Mouse (Mus musculus) pancreas, adult 10 weeks (tissue): ENCODE data around the gene Ndufa11. TPM values are rescaled to one million over a fixed set of nuclear protein-coding genes. Genes with fewer than 3 reads are reported as not detected.

Source experiments
- polyA plus RNA-seq: library from polyadenylated mRNA; stranded (reverse); fragments of 350-450 nt; fragmentation: Illumina TruSeq; extraction: RNeasy Lipid Tissue Mini Kit (QIAGEN cat#74804); gene quantifications from one replicate; pipeline ENCODE4 v1.2.3, GENCODE M21; 2015; ENCODE audit warnings: low read depth, low replicate concordance; ENCODE audit not compliant: insufficient read depth

Ndufa11 gene
- polyA plus RNA-seq = 59.4 TPM

DNA sequence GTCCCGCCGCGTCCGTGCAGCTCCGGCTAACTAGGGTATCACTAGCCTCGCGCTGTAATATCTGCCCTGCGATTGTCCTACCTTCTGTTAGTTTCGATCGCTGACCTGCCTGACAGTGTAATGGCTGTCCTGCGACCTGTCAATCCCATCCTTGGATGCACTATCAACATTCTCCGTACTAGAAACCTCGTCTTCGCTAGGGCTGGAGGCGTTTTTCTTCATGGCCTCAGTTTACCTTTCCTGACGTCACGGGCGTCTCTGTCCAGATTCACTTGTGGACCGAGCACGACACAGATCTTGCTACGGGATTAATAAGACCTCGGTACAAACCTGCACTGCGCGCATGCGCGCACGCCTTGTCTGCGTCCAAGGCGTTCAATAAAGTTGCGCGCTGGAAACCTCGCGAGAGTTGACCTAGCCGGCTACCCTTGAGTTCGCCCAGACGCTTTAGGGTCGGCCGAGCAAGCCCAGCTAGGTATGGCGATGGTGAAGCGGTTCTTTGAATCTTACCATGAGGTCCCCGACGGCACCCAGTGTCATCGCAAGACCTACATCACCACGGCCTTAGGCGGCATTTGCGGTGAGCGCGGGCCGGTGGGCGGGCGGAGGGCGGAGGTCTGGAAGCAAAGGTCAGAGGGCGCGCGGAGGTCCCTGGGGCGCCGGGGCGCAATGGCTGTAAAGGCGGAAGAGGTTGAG is at the start of gene Ndufa11, which contains the start of gene Vmac:
TSS of gene Ndufa11 (plus strand) at position 405 of the 696 bp plus-strand sequence.
TSS of gene Vmac (minus strand) at position 660 of the 696 bp plus-strand sequence.

GRCm38 (mm10) chr17:56672941-56673646 is 44.5 kb upstream of the Ndufa11 start, which contains the start of gene Ranbp3:
Gene Ranbp3, plus strand, starts transcription at chr17:56673294.

DNA sequence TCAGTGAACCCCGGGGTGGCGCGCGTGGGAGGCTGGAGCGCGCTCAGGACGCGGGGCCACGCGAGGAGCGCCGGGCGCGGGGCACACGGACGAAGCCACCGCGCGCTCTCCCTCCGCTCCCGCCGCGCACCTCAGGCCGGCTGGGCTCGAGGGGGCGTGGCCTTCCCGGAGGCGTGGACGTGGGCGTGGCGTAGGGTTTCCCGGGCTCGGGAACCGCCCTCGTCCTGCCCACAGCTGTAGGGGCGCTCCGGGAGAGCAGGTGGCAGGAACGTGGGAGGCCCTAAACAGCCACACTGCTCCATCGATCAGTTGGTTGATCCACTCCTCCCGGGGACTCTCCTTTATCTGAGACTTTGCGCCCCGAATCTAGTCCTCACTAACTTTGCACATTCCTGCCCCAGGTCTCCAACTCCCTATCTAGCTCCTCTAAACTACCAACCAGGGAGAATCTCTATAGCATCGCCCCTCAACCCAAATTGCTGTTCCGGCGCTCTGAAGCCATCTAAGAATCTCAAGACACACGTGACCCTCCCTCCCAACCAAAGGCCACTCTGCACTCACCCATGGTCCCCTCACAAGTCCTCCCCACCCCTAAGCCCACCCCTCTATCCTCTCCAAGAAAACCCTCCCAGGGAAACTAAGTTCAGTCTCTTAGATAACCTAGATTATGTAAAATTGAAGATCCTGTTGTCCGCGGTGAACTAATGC is 40.0 kb downstream of the Ndufa11 start, which contains the start of gene Nrtn:
TSS of gene Nrtn (minus strand) at position 115 of the 708 bp plus-strand sequence.

DNA sequence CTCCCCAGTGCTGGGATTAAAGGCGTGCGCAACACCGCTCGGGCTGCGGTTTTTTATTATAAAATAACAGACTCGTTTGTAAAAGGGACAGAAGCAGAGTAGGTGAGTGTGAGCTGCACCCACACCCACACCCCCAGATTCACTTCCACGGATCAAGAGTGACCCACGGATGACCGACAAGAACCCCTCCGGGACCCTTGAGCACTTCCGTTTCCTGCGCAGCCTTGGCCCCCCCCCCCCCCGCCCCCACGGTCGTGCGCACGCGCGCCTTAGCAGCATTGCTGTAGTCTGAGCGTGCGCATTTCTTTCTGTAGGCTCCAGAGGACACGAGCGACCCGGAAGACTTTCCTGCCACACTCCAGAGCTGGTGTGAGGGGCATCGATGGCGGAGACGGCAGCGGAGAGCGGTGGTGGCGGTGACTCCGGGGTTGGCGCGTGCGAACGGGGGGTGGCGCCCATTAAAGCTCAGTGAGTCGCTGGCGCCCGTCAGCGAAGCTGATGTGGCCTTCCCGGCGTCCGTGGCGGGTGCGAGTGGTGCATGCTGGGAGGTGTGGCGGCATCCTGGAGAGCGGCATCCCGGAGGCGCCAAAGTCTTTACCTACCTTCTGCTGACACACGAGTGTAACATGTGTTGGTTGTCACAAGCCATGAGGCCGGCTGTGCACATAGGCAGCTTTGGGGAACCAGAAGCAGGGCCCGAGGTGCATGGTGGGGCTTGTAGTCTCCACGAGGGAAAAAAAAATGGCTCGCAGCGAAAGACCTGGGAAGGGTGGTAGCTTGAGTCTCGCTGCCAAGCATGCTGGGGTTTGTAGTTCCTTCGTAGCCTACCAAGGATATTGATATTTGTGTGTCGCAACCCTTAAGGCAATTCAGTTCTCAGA is 47.1 kb downstream of the Ndufa11 start, which contains the start of gene Dus3l:
TSS of gene Dus3l (plus strand) at position 284 of the 881 bp plus-strand sequence.

DNA sequence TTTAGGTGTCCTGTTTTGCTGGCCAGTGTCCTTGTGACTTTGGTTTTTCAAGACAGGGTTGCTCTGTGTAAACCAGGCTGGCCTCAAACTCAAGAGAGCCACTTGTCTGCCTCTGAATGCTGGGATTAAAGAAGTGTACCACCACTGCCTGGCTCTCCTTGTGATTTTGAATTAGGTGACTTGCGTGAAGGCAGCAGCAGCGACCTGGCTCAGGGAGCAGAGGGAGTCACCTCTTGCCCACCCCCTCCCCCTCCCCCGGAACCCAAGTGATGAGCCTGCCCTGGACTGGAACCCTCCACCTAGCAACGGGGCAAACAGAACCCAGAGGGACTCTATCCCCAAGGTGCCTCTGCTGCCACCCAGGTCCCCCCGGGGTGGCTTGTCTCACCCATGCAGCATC is 52.4 kb downstream of the Ndufa11 start, which contains the start of gene Prr22:
TSS of gene Prr22 (plus strand) at position 301 of the 400 bp plus-strand sequence.

Other genes with a start within 250 kb of the Ndufa11 start
- gene Ptprs, start 241.3 kb upstream of the Ndufa11 start, polyA plus RNA-seq = 11.7 TPM
- not detected for gene Znrf4, start 205.3 kb upstream of the Ndufa11 start, polyA plus RNA-seq
- 1.6 TPM for gene Gm20219, start 163.4 kb upstream of the Ndufa11 start, polyA plus RNA-seq
- gene Safb2, start 133.2 kb upstream of the Ndufa11 start, polyA plus RNA-seq = 77.0 TPM
- gene Safb, start 132.9 kb upstream of the Ndufa11 start, polyA plus RNA-seq = 55.8 TPM
- 41.6 TPM for gene 2410015M20Rik, start 108.0 kb upstream of the Ndufa11 start, polyA plus RNA-seq
- gene Rpl36, start 104.4 kb upstream of the Ndufa11 start, polyA plus RNA-seq = 608 TPM
- gene Lonp1, start 90.9 kb upstream of the Ndufa11 start, polyA plus RNA-seq = 10.3 TPM
- 1.2 TPM for gene Catsperd, start 89.6 kb upstream of the Ndufa11 start, polyA plus RNA-seq
- gene Ranbp3, start 44.5 kb upstream of the Ndufa11 start, polyA plus RNA-seq = 21.7 TPM
- gene Vmac, start 255 bp downstream of the Ndufa11 start, polyA plus RNA-seq = 9.3 TPM
- gene Nrtn, start 39.8 kb downstream of the Ndufa11 start, polyA plus RNA-seq = 3.2 TPM
- 13.9 TPM for gene Dus3l, start 47.0 kb downstream of the Ndufa11 start, polyA plus RNA-seq
- gene Prr22, start 52.5 kb downstream of the Ndufa11 start, polyA plus RNA-seq = not detected
- 2.0 TPM for gene Rfx2, start 113.2 kb downstream of the Ndufa11 start, polyA plus RNA-seq
- not detected for gene Acsbg2, start 156.7 kb downstream of the Ndufa11 start, polyA plus RNA-seq
- gene 1700061G19Rik, start 157.7 kb downstream of the Ndufa11 start, polyA plus RNA-seq = not detected
- gene Mllt1, start 217.6 kb downstream of the Ndufa11 start, polyA plus RNA-seq = 6.3 TPM